Mouse (Mus musculus): ENCODE data around the gene 4933411K16Rik.

Gene 4933411K16Rik

GRCm38 (mm10) chr19:42051948-42052347, at the start of gene 4933411K16Rik:
Gene 4933411K16Rik (plus strand): TSS chr19:42052248.
- DNase-seq (ENCODE audit: low read depth in 1 of 2, low spot score in 2 of 2): no peak

GRCm38 (mm10) chr19:42004258-42004657, 47.8 kb upstream of the 4933411K16Rik start:
- no peak for DNase-seq (ENCODE audit: low read depth in 1 of 2, low spot score in 2 of 2)

DNA sequence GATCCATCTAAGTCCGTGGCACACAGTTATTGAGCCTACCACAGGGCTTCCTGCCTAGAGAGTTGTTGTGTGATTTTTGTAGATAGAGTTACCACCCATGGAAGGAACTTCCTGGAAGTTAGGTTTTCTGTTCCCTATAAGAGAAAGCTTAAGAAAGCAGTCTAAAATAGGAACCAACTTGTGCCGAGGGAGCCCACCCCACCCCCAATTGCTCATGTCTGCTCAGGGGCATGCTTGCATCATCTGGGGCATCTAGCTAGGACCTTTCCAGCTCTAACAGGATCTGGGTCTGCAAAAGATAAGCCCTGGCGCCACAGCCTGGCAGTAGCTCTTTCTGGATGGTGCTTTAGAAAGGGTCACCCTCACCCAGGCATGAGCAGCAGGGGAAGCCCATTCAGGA, 46.4 kb upstream of the 4933411K16Rik start:
- DNase-seq (ENCODE audit: low read depth in 1 of 2, low spot score in 2 of 2): peak; percentile 51 to 62

- no peak for DNase-seq (ENCODE audit: low read depth in 1 of 2, low spot score in 2 of 2)
These were observed 45.5 kb upstream of the 4933411K16Rik start for GRCm38 (mm10) chr19:42006568-42006967.

- no peak for DNase-seq (ENCODE audit: low read depth in 1 of 2, low spot score in 2 of 2)
These were observed 43.5 kb upstream of the 4933411K16Rik start for GRCm38 (mm10) chr19:42008586-42008985.

- no peak for DNase-seq (ENCODE audit: low read depth in 1 of 2, low spot score in 2 of 2)
These were observed 43.0 kb upstream of the 4933411K16Rik start for GRCm38 (mm10) chr19:42009067-42009466.

DNA sequence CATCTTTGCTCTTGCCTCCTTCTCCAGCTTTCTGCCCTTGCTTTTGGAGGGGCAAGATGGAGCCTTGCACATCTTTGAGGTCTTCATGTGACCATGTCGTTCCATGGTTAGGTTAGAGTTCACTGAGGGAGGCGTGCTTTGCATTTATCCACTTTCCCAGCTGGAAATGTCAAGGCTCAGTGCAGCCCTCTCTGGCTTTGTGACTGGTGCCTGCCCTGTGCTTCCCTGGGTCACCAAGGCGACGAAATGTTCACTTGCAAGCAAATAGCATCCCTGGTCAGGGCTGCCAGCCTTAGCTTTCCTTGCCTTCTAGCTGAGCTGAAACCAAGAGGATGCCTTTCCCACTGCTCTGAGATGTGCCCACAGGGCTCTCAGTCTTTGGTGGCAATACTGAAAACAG, 41.6 kb upstream of the 4933411K16Rik start:
- DNase-seq (ENCODE audit: low read depth in 1 of 2, low spot score in 2 of 2): no peak

DNA sequence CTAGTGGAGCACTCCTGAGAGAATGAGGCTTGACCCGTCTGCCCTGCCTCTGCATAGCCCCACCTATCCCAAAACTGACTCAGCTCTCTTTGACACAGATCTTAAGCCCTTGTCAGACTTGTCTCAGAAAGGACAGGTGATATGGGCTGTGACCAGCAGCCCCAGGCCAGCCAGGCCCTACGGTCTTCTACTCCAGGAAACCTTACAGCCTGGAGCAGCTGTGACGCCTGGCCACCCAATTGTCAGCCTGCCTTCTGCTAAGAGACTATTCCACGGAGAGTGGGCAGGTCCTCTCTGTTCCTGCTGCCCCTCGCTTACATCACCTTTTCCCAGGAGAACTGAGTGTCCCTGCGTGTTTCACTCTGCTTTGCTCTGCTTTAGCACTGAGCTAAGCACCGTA, 40.9 kb upstream of the 4933411K16Rik start:
- no peak for DNase-seq (ENCODE audit: low read depth in 1 of 2, low spot score in 2 of 2)

- DNase-seq (ENCODE audit: low read depth in 1 of 2, low spot score in 2 of 2): no peak
These were observed 37.7 kb upstream of the 4933411K16Rik start for GRCm38 (mm10) chr19:42014231-42014825.

DNA sequence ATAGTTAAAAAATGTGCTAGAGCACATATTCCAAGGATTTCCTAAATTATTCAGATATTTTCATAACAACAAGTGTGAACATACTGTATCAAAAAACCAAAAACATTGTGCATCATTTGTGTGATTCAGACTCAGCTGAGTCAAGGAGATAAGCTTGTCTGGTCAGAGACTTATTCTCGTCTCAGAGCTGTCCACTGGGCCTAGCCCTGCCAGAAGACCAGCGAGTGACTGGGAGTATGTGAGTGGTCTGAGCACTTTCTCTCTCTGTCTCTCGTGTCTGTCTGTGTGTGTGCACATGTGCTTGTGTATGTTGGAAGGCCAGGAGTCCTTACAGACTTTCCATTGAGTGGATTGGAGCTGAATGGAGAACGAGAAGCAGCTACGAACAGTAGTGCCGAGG, 37.0 kb upstream of the 4933411K16Rik start:
- DNase-seq (ENCODE audit: low read depth in 1 of 2, low spot score in 2 of 2): no peak

DNA sequence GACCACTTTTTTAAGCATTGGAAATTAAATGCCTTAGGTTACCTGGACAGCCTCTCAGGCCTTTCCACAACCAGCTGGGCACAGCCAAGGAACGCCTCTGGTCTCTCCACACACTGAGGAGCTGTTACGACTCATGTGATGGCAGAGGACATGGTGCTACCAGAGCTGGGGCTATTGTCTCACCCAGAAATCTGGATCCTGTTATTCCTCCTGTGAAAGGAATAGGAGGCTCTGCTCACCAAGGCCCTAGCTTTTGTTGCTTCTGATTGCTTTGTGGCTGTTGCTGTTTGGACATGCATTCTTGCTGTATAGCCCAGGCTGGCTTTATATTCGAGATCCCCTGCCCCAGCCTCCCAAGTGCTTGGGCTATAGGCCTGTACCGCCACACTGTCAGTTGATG, 35.8 kb upstream of the 4933411K16Rik start:
- DNase-seq (ENCODE audit: low read depth in 1 of 2, low spot score in 2 of 2): no peak

GRCm38 (mm10) chr19:42016840-42017239, 35.2 kb upstream of the 4933411K16Rik start:
- DNase-seq (ENCODE audit: low read depth in 1 of 2, low spot score in 2 of 2): no peak

GRCm38 (mm10) chr19:42017399-42018247, 34.4 kb upstream of the 4933411K16Rik start:
- DNase-seq (ENCODE audit: low read depth in 1 of 2, low spot score in 2 of 2): no peak

DNA sequence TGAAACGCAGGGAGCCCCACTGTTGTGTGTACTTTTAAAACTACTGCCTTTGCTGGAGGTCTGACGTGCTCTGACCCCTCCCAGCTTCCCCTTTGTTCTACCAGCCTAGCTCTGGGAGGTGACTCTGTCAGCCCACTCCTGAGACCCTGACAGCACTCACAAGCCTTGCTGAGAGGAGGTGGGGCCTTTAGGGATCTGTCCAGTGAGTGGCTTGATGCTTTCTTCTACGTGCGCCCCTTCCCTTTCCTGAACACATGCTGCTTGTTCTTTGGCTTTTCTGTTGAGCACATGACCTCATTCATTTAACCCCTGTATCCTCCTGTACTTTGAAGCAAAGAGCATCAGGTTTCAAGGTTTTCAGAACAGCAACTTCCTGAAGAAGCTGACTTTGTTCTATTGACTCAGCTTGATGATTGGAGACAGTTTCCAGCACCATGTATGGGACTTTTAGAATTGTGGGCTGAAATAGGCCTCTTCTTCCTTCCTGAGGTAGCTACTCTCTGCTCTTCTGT, 33.0 kb upstream of the 4933411K16Rik start:
- no peak for DNase-seq (ENCODE audit: low read depth in 1 of 2, low spot score in 2 of 2)

DNA sequence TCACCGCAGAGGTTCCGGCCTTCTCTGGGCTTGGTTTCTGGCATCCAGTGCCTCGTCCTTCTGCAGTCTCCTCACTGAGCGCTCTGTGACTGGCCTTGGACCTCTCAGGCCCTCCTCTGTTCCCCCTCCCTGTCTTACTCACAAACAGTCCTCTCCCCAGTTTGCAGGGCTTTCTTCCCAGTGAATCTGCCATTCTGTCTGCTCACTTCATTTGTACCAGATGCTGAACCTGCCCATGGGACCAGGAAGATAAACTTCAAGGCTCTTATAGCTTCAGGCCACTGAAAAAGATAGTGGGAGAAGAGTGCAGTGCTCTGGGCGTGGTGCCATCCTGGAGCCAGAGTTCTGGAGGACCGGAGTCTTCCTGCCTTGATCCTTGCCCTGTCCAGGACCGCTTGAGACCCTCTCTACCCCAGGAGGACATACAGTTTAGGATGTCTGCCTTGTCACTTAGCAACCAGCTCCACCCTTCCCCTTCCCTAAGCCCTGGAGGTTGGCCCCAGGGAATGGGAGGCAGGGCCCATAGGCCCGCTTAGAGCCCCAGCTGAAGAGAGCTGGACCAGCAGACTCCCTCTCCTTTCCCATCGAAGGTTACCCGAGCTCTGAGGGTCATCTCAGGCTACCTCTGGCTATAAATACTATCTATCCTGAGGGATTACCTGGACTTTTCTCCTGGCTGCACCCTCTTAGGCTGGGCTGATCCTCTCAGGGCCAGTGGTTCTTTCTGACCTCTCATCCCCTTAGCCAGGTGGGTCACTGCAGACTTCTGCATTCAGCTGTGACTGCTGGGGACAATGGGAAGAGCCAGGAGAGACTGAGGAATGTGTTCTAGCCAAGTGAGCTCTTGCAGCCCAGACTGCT, 30.1 kb upstream of the 4933411K16Rik start:
- DNase-seq (ENCODE audit: low read depth in 1 of 2, low spot score in 2 of 2): no peak

GRCm38 (mm10) chr19:42022542-42022848, 29.6 kb upstream of the 4933411K16Rik start:
- DNase-seq (ENCODE audit: low read depth in 1 of 2, low spot score in 2 of 2): no peak

DNA sequence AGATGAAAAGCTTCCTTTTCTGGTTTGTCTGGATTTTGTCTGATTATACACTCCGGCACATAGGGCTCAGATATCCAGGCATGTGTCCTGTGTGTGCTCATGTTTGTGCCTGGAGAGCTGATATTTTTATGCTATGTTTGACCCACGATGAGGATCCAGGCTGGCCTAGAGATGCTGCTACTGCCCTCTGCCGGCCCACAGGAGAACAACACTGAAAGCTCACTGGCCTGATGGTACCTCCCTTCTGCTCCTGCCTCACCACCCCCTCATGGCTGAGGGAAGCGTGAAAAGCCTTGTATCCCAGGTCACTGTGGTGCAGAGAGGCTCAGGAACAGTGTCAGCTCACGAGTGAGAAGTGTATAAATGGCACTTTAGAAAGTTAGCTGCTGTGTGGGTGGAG, 25.9 kb upstream of the 4933411K16Rik start:
- DNase-seq (ENCODE audit: low read depth in 1 of 2, low spot score in 2 of 2): peak; percentile 42 to 74

GRCm38 (mm10) chr19:42031112-42031511, 20.9 kb upstream of the 4933411K16Rik start:
- no peak for DNase-seq (ENCODE audit: low read depth in 1 of 2, low spot score in 2 of 2)

DNA sequence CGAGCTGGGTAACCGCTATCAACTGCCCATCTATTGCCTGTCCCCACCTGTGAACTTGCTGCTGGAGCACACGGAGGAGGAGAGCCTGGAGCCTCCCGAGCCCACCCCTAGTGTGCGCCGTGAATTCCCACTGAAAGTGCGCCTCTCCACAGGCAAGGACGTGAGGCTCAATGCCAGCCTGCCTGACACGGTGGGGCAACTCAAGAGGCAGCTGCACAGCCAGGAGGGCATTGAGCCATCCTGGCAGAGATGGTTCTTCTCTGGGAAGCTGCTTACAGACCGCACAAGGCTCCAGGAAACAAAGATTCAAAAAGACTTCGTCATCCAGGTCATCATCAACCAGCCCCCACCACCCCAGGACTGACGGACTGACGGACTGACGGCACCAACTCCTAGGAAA, 18.4 kb upstream of the 4933411K16Rik start:
- DNase-seq (ENCODE audit: low read depth in 1 of 2, low spot score in 2 of 2): no peak

- no peak for DNase-seq (ENCODE audit: low read depth in 1 of 2, low spot score in 2 of 2)
These were observed 17.8 kb upstream of the 4933411K16Rik start for GRCm38 (mm10) chr19:42034146-42034775.

DNA sequence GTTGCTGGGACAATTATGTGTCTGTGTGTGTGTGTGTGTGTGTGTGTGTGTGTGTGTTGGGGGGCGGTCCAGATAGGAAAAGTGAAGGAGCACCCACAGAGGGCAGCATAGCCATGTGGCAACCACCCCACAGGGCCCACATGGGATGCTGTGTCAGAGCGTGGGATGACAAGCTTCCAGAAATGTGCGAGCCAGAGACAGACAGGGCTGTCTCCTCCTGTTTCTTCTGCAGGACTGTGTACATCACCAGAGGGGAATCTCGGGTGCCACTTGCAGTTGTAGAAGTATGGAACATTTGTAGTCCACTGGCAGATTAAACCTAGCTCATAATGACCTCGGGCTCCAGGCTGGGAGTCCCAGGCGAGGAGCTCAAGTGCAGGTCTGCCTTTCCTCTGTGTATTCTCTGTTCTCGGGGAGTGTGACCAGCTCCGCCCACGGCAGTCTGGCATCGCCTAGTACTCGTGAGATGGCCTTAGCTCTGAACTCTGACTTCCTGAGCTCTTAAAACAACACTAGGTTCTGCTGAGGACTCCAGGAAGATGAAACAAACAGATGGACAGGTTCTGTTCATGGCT, 17.1 kb upstream of the 4933411K16Rik start:
- DNase-seq (ENCODE audit: low read depth in 1 of 2, low spot score in 2 of 2): no peak

All from monocyte, adult 2 months (primary cell).